Mouse (Mus musculus) G1E (cell line): ENCODE measurements around the gene Lamc1.

Experiments used
- CTCF ChIP-seq: IDR thresholded peaks from 2 replicates; pipeline ENCODE4 v1.5.1; 2012; ENCODE audit warnings: low read depth, low read length, inconsistent platforms, mixed read lengths
- GATA1 ChIP-seq: IDR thresholded peaks from 2 replicates; pipeline ENCODE4 v1.6.1; 2012; ENCODE audit warnings: borderline replicate concordance, low read length, inconsistent platforms, mixed read lengths
- TAL1 ChIP-seq: conservative IDR thresholded peaks from 2 replicates; pipeline ENCODE4 v1.6.1; 2012; ENCODE audit warnings: low read depth, low read length, inconsistent platforms, mixed read lengths

DNA sequence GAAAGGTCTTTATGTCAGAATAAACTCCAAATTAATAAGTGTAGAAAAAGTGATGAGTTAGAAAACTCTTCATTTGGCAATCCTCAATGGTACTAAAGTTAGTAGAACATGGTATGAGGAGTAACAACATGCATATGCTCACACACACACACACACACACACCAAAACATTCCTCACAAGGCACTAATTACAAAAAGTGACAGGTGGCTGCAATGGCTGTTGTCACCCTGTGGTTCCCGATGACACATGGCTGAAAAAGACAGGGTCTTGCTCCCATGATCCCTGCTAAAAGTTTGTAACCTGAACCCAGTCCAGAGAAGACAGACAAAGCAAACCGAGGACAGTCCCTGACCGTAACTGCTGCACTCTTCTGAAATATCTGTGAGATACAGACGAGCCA lies 121.6 kb downstream of the Lamc1 start:
- TF ChIP-seq CTCF (no peak), GATA1 (no peak), TAL1 (no peak)
